Mouse (Mus musculus) brain, adult 2 months (tissue): ENCODE results near the gene Atp13a5.

Experiments used
- DNase-seq: peaks from one replicate; pipeline ENCODE4 v3.0.0; 2011; ENCODE audit warnings: low read depth, low spot score

Gene Atp13a5

GRCm38 (mm10) chr16:29378458-29378857 lies at the start of gene Atp13a5:
Gene Atp13a5 (minus strand): TSS chr16:29378732.
- no peak for DNase-seq

- peak; percentile 79 for DNase-seq
These were observed 36.3 kb upstream of the Atp13a5 start for GRCm38 (mm10) chr16:29414822-29415221.

- DNase-seq: peak; percentile 31
These were observed 28.8 kb upstream of the Atp13a5 start for GRCm38 (mm10) chr16:29407319-29407718.

GRCm38 (mm10) chr16:29399079-29399478 lies 20.5 kb upstream of the Atp13a5 start:
- DNase-seq: peak; percentile 46

GRCm38 (mm10) chr16:29384781-29385180 lies 6.2 kb upstream of the Atp13a5 start:
- no peak for DNase-seq

- peak; percentile 57 for DNase-seq
These were observed 3.9 kb downstream of the Atp13a5 start for GRCm38 (mm10) chr16:29374636-29375035.

GRCm38 (mm10) chr16:29331351-29332044 lies 47.0 kb downstream of the Atp13a5 start:
- DNase-seq: peak; percentile 69

- DNase-seq: no peak
These were observed 47.6 kb downstream of the Atp13a5 start for GRCm38 (mm10) chr16:29330948-29331347.

GRCm38 (mm10) chr16:29329213-29329612 lies 49.3 kb downstream of the Atp13a5 start:
- peak; percentile 59 for DNase-seq

- DNase-seq: no peak
These were observed 50.6 kb downstream of the Atp13a5 start for GRCm38 (mm10) chr16:29327910-29328309.

- no peak for DNase-seq
These were observed 53.2 kb downstream of the Atp13a5 start for GRCm38 (mm10) chr16:29325233-29325919.

- no peak for DNase-seq
These were observed 57.8 kb downstream of the Atp13a5 start for GRCm38 (mm10) chr16:29320717-29321116.

- DNase-seq: no peak
These were observed 63.1 kb downstream of the Atp13a5 start for GRCm38 (mm10) chr16:29315391-29315790.

- DNase-seq: no peak
These were observed 63.5 kb downstream of the Atp13a5 start for GRCm38 (mm10) chr16:29314991-29315390.

GRCm38 (mm10) chr16:29297555-29298021 lies 80.9 kb downstream of the Atp13a5 start:
- DNase-seq: no peak

- peak; percentile 9 for DNase-seq
These were observed 97.8 kb downstream of the Atp13a5 start for GRCm38 (mm10) chr16:29280691-29281090.

- no peak for DNase-seq
These were observed 124.2 kb downstream of the Atp13a5 start for GRCm38 (mm10) chr16:29254325-29254724.

GRCm38 (mm10) chr16:29235951-29236350 lies 142.6 kb downstream of the Atp13a5 start:
- peak; percentile 10 for DNase-seq

- peak; percentile 88 for DNase-seq
These were observed 161.9 kb downstream of the Atp13a5 start for GRCm38 (mm10) chr16:29216395-29217295.

GRCm38 (mm10) chr16:29209605-29210411 lies 168.7 kb downstream of the Atp13a5 start, which contains the start of gene Hrasls:
Gene Hrasls (plus strand): TSS chr16:29209695.
- DNase-seq: peak; percentile 65

GRCm38 (mm10) chr16:29208841-29209240 lies 169.7 kb downstream of the Atp13a5 start:
- peak; percentile 79 for DNase-seq
